Mouse (Mus musculus) embryonic facial prominence, embryonic 11.5 days (tissue): Measurements from ENCODE around the gene Rusc1. TPM values are rescaled to one million over a fixed set of nuclear protein-coding genes. Genes with fewer than 3 reads are reported as not detected.

ENCODE experiments used
- ATAC-seq: fragments of 200-750 bp; cut with Nextera tagmentation; replicated peaks from 2 replicates; pipeline ENCODE4 v1.8.0; 2017; ENCODE audit warnings: low read depth; ENCODE audit not compliant: insufficient number of reproducible peaks, low FRiP score, low TSS enrichment
- DNase-seq: peaks from one replicate; pipeline ENCODE4 v3.0.0-alpha.2; 2015; ENCODE audit warnings: low spot score
- H3K27ac ChIP-seq: fragments of 300-500 bp; sonication (generic); replicated peaks from 2 replicates; pipeline ENCODE4 v1.5.1; 2014; ENCODE audit warnings: mild to moderate bottlenecking, low read depth, low read length, control low read depth
- H3K27me3 ChIP-seq: fragments of 300-500 bp; sonication (generic); 2 replicates; pipeline ENCODE4 v1.6.1; 2014; ENCODE audit warnings: mild to moderate bottlenecking, low read length, moderate library complexity, mixed read lengths; ENCODE audit not compliant: control insufficient read depth, insufficient read depth
- H3K36me3 ChIP-seq: fragments of 300-500 bp; sonication (generic); replicated peaks from 2 replicates; pipeline ENCODE4 v1.6.1; 2014; ENCODE audit warnings: low read depth, mild to moderate bottlenecking, low read length, moderate library complexity, mixed read lengths; ENCODE audit not compliant: control insufficient read depth, insufficient read depth
- H3K4me1 ChIP-seq: fragments of 300-500 bp; sonication (generic); 2 replicates; pipeline ENCODE4 v1.6.1; 2014; ENCODE audit warnings: low read length, mixed read lengths; ENCODE audit not compliant: control insufficient read depth, insufficient read depth
- H3K4me2 ChIP-seq: fragments of 300-500 bp; sonication (generic); 2 replicates; pipeline ENCODE4 v1.6.1; 2014; ENCODE audit warnings: low read depth, mild to moderate bottlenecking, control low read depth, low read length, moderate library complexity
- H3K4me3 ChIP-seq: fragments of 300-500 bp; sonication (generic); 2 replicates; pipeline ENCODE4 v1.5.1; 2014; ENCODE audit warnings: low read depth, low read length, control low read depth
- H3K9ac ChIP-seq: fragments of 300-500 bp; sonication (generic); replicated peaks from 2 replicates; pipeline ENCODE4 v1.6.1; 2014; ENCODE audit warnings: mild to moderate bottlenecking, control low read depth, low read length
- H3K9me3 ChIP-seq: fragments of 300-500 bp; sonication (generic); replicated peaks from 2 replicates; pipeline ENCODE4 v1.6.1; 2016; ENCODE audit warnings: mild to moderate bottlenecking, low read length, inconsistent platforms, mixed read lengths; ENCODE audit not compliant: control insufficient read depth
- WGBS: fragments of 180-500 bp; shearing (Covaris S2); extraction: QIAGEN DNeasy Blood & Tissue Kit; methylation state at CpG from one replicate; pipeline ENCODE4 v1.1.7; 2014; 5-methylcytosine and 5-hydroxymethylcytosine counted together
- polyA plus RNA-seq: library from polyadenylated mRNA; unstranded; fragments of >200 nt; fragmentation: Nextera tagmentation; extraction: Ambion mirVana; gene quantifications from 2 replicates; pipeline ENCODE4 v1.2.1, GENCODE M21; 2014

Gene Rusc1
- polyA plus RNA-seq, 1 experiment from 2014 or later = 14.4 TPM

- H3K27me3 ChIP-seq = no peaks in the 10 kb centered on the region
- DNase-seq = no peak
- no peak overlapping the region for H3K4me2 ChIP-seq
- no peak for ATAC-seq
- 92% methylated on average over 3 of the region's 3 CpGs for WGBS
- no peak overlapping the region for H3K27ac ChIP-seq
- no peak overlapping the region for H3K4me3 ChIP-seq
- no peak overlapping the region for H3K9ac ChIP-seq
- H3K36me3 ChIP-seq = no peaks in the 10 kb centered on the region
- no peaks in the 10 kb centered on the region for H3K4me1 ChIP-seq
- H3K9me3 ChIP-seq = no peaks in the 10 kb centered on the region
Observed at GRCm38 (mm10) chr3:89125981-89126380, 32.9 kb upstream of the Rusc1 start.

GRCm38 (mm10) chr3:89124241-89124640, 31.1 kb upstream of the Rusc1 start:
- H3K27me3 ChIP-seq = no peaks in the 10 kb centered on the region
- WGBS = 83% methylated on average over 3 of the region's 3 CpGs
- DNase-seq (no peak), ATAC-seq (no peak)
- no peaks in the 10 kb centered on the region for H3K36me3 ChIP-seq
- no peaks in the 10 kb centered on the region for H3K9me3 ChIP-seq
- no peak overlapping the region for H3K4me3 ChIP-seq
- no peaks in the 10 kb centered on the region for H3K4me1 ChIP-seq
- no peak overlapping the region for H3K4me2 ChIP-seq
- H3K9ac ChIP-seq = no peak overlapping the region
- H3K27ac ChIP-seq = no peak overlapping the region

GRCm38 (mm10) chr3:89123313-89123712, 30.2 kb upstream of the Rusc1 start:
- no peaks in the 10 kb centered on the region for H3K4me1 ChIP-seq
- no peaks in the 10 kb centered on the region for H3K9me3 ChIP-seq
- no peaks in the 10 kb centered on the region for H3K27me3 ChIP-seq
- 73% methylated on average over 2 of the region's 2 CpGs for WGBS
- ATAC-seq (no peak), DNase-seq (no peak)
- H3K9ac ChIP-seq = no peak overlapping the region
- H3K27ac ChIP-seq = no peak overlapping the region
- no peaks in the 10 kb centered on the region for H3K36me3 ChIP-seq
- H3K4me3 ChIP-seq = no peak overlapping the region
- no peak overlapping the region for H3K4me2 ChIP-seq

- DNase-seq (peak; percentile 54), ATAC-seq (no peak)
- no peaks in the 10 kb centered on the region for H3K36me3 ChIP-seq
- no peaks in the 10 kb centered on the region for H3K9me3 ChIP-seq
- no peaks in the 10 kb centered on the region for H3K27me3 ChIP-seq
- no peak overlapping the region for H3K9ac ChIP-seq
- no peak overlapping the region for H3K4me2 ChIP-seq
- H3K4me1 ChIP-seq = no peaks in the 10 kb centered on the region
- H3K4me3 ChIP-seq = no peak overlapping the region
- no peak overlapping the region for H3K27ac ChIP-seq
- WGBS = 13% methylated on average over 2 of the region's 2 CpGs
Observed at GRCm38 (mm10) chr3:89115522-89115921, 22.4 kb upstream of the Rusc1 start.

GRCm38 (mm10) chr3:89113058-89113457, 19.9 kb upstream of the Rusc1 start:
- Histone ChIP-seq H3K27me3 (no peaks in the 10 kb centered on the region), H3K27ac (no peak overlapping the region), H3K4me1 (no peaks in the 10 kb centered on the region), H3K4me2 (no peak overlapping the region), H3K4me3 (no peak overlapping the region), H3K36me3 (no peaks in the 10 kb centered on the region), H3K9ac (no peak overlapping the region), H3K9me3 (no peaks in the 10 kb centered on the region)
- WGBS = 85% methylated on average over 4 of the region's 4 CpGs
- no peak for DNase-seq
- no peak for ATAC-seq

GRCm38 (mm10) chr3:89108146-89108545, 15.0 kb upstream of the Rusc1 start:
- 61% methylated on average over 1 of the region's 1 CpGs for WGBS
- Histone ChIP-seq H3K4me2 (no peak overlapping the region), H3K4me3 (no peak overlapping the region), H3K9me3 (no peaks in the 10 kb centered on the region), H3K36me3 (no peaks in the 10 kb centered on the region), H3K27ac (no peak overlapping the region), H3K27me3 (no peaks in the 10 kb centered on the region), H3K9ac (no peak overlapping the region), H3K4me1 (no peaks in the 10 kb centered on the region)
- DNase-seq (no peak), ATAC-seq (no peak)

- H3K27ac ChIP-seq = no peak overlapping the region
- ATAC-seq = no peak
- 74% methylated on average over 3 of the region's 3 CpGs for WGBS
- H3K27me3 ChIP-seq = no peaks in the 10 kb centered on the region
- no peaks in the 10 kb centered on the region for H3K9me3 ChIP-seq
- no peak overlapping the region for H3K4me3 ChIP-seq
- no peak overlapping the region for H3K9ac ChIP-seq
- H3K4me1 ChIP-seq = no peaks in the 10 kb centered on the region
- DNase-seq = no peak
- no peaks in the 10 kb centered on the region for H3K36me3 ChIP-seq
- no peak overlapping the region for H3K4me2 ChIP-seq
Observed at GRCm38 (mm10) chr3:89107545-89107944, 14.4 kb upstream of the Rusc1 start.

GRCm38 (mm10) chr3:89106881-89107280, 13.8 kb upstream of the Rusc1 start:
- Histone ChIP-seq H3K27me3 (no peaks in the 10 kb centered on the region), H3K36me3 (no peaks in the 10 kb centered on the region), H3K9me3 (no peaks in the 10 kb centered on the region), H3K4me2 (no peak overlapping the region), H3K27ac (no peak overlapping the region), H3K4me3 (no peak overlapping the region), H3K9ac (no peak overlapping the region), H3K4me1 (no peaks in the 10 kb centered on the region)
- no peak for ATAC-seq
- no peak for DNase-seq

GRCm38 (mm10) chr3:89103291-89103595, 10.1 kb upstream of the Rusc1 start:
- H3K27ac ChIP-seq = no peak overlapping the region
- DNase-seq = no peak
- H3K4me3 ChIP-seq = no peak overlapping the region
- no peaks in the 10 kb centered on the region for H3K27me3 ChIP-seq
- 77% methylated on average over 4 of the region's 4 CpGs for WGBS
- no peaks in the 10 kb centered on the region; the same call in 1 of the 2 replicates for H3K36me3 ChIP-seq
- ATAC-seq = no peak
- no peaks in the 10 kb centered on the region for H3K9me3 ChIP-seq
- H3K4me2 ChIP-seq = no peak overlapping the region
- no peak overlapping the region for H3K9ac ChIP-seq
- no peaks in the 10 kb centered on the region; the same call in 1 of the 2 replicates for H3K4me1 ChIP-seq
